Comparison of ENCODE assay signal across 15 mouse cellular contexts in genomic region chr13:111397061-111397460, GRCm38 (mm10).
DNase-seq lines count a peak whose midpoint lies in the region; ATAC-seq lines count a peak whose summit lies in the region.
"Had no signal": no experiment of that assay in that cellular context is flagged by ENCODE, and none has a peak within 500 bp of the region (broad histone marks: within the 10 kb centered on the region; RNA-seq: fewer than 3 reads in every experiment).

No protein-coding gene starts in this region.

- H3K9me3 ChIP-seq in kidney, embryonic 15.5 days (replicated peaks), result no peaks in the 10 kb centered on the region
- H3K9me3 ChIP-seq in midbrain, embryonic 10.5 days (replicated peaks), result no peaks in the 10 kb centered on the region
- no peaks in the 10 kb centered on the region for H3K9me3 ChIP-seq in midbrain, embryonic 13.5 days
- no peaks in the 10 kb centered on the region for H3K9me3 ChIP-seq in intestine, embryonic 15.5 days
- H3K9me3 ChIP-seq: hindbrain, embryonic 10.5 days; midbrain, embryonic 15.5 days had no signal

- no peaks in the 10 kb centered on the region for H3K27me3 ChIP-seq in kidney, embryonic 15.5 days
- no peaks in the 10 kb centered on the region for H3K27me3 ChIP-seq in midbrain, embryonic 10.5 days (ENCODE audit: low read depth, poor library complexity, severe bottlenecking)
- H3K27me3 ChIP-seq in midbrain, embryonic 13.5 days, result no peaks in the 10 kb centered on the region
- no peaks in the 10 kb centered on the region for H3K27me3 ChIP-seq in intestine, embryonic 15.5 days (replicated peaks)
- H3K27me3 ChIP-seq: midbrain, embryonic 15.5 days had no signal

- H3K36me3 ChIP-seq in kidney, embryonic 15.5 days, result no peaks in the 10 kb centered on the region
- H3K36me3 ChIP-seq in midbrain, embryonic 10.5 days, result no peaks in the 10 kb centered on the region
- no peaks in the 10 kb centered on the region for H3K36me3 ChIP-seq in midbrain, embryonic 13.5 days
- H3K36me3 ChIP-seq in intestine, embryonic 15.5 days, result no peaks in the 10 kb centered on the region
- H3K36me3 ChIP-seq: hindbrain, embryonic 10.5 days; midbrain, embryonic 15.5 days had no signal

- ATAC-seq in kidney, embryonic 15.5 days (replicated peaks; ENCODE audit: low FRiP score), result peak; percentile 56
- ATAC-seq in midbrain, embryonic 13.5 days, result no peak
- ATAC-seq in intestine, embryonic 15.5 days, result peak; percentile 22; the same call in 1 of the 2 replicates
- ATAC-seq: activated CD4-positive, CD25-positive, alpha-beta regulatory T cell, adult 4 months; forebrain, postnatal 0 days; midbrain, embryonic 15.5 days had no signal

- no peak for DNase-seq in kidney, adult 18-20 months
- DNase-seq in midbrain, embryonic 10.5 days (ENCODE audit: low spot score), result no peak
- DNase-seq in lung, postnatal 4 days, result peak; percentile 34 to 36
- DNase-seq in cerebellum, adult 18-20 months, result no peak
- no peak for DNase-seq in spleen, adult 12 weeks (ENCODE audit: low spot score)
- DNase-seq: cerebellum, adult 11-12 months; forebrain, postnatal 0 days; gastrocnemius, postnatal 14 days; kidney, adult 2 months had no signal

- peaks cover 17% of the 10 kb centered on the region for H3K4me1 ChIP-seq in kidney, embryonic 15.5 days
- H3K4me1 ChIP-seq in midbrain, embryonic 10.5 days, result peaks cover 14% of the 10 kb centered on the region
- peaks cover 9% of the 10 kb centered on the region for H3K4me1 ChIP-seq in midbrain, embryonic 13.5 days (replicated peaks)
- peaks cover 10% of the 10 kb centered on the region for H3K4me1 ChIP-seq in intestine, embryonic 15.5 days (replicated peaks)

- H3K9ac ChIP-seq in kidney, embryonic 15.5 days, result no peak overlapping the region
- no peak overlapping the region for H3K9ac ChIP-seq in midbrain, embryonic 13.5 days (replicated peaks)
- H3K9ac ChIP-seq in intestine, embryonic 15.5 days, result no peak overlapping the region
- H3K9ac ChIP-seq: forebrain, postnatal 0 days; midbrain, embryonic 15.5 days had no signal

- peak overlapping the region; percentile 22 for H3K4me2 ChIP-seq in kidney, embryonic 15.5 days
- H3K4me2 ChIP-seq in midbrain, embryonic 13.5 days (replicated peaks), result no peak overlapping the region
- peak overlapping the region; percentile 11; the same call in 1 of the 2 replicates for H3K4me2 ChIP-seq in intestine, embryonic 15.5 days (replicated peaks)
- H3K4me2 ChIP-seq: midbrain, embryonic 15.5 days had no signal

- no peak overlapping the region for H3K4me3 ChIP-seq in kidney, embryonic 15.5 days (replicated peaks)
- no peak overlapping the region for H3K4me3 ChIP-seq in midbrain, embryonic 10.5 days
- H3K4me3 ChIP-seq in midbrain, embryonic 13.5 days (replicated peaks), result no peak overlapping the region
- no peak overlapping the region for H3K4me3 ChIP-seq in intestine, embryonic 15.5 days (replicated peaks)
- H3K4me3 ChIP-seq: hindbrain, embryonic 10.5 days; midbrain, embryonic 15.5 days had no signal

- 34% methylated on average over 7 of the region's 7 CpGs for WGBS in kidney, embryonic 15.5 days
- 59% methylated on average over 7 of the region's 7 CpGs for WGBS in midbrain, embryonic 10.5 days
- WGBS in midbrain, embryonic 13.5 days, result 71% methylated on average over 7 of the region's 7 CpGs
- 24% methylated on average over 7 of the region's 7 CpGs for WGBS in intestine, embryonic 15.5 days

- no peak overlapping the region for H3K27ac ChIP-seq in kidney, embryonic 15.5 days
- H3K27ac ChIP-seq in midbrain, embryonic 10.5 days (replicated peaks), result peak overlapping the region; percentile 55; the same call in 1 of the 2 replicates
- H3K27ac ChIP-seq in midbrain, embryonic 13.5 days, result no peak overlapping the region
- H3K27ac ChIP-seq in intestine, embryonic 15.5 days, result peak overlapping the region; percentile 49
- H3K27ac ChIP-seq: midbrain, embryonic 15.5 days had no signal

Comparison
In these comparisons a context has a peak if more than half of its experiments do, and no peak if none do; other contexts are left out.
1. H3K27ac ChIP-seq: peak in midbrain, embryonic 10.5 days (single experiment) and intestine, embryonic 15.5 days (single experiment); none in kidney, embryonic 15.5 days (single experiment) and midbrain, embryonic 13.5 days (single experiment).
2. DNase-seq: peak in lung, postnatal 4 days (2 of 2); none in kidney, adult 18-20 months (single experiment), midbrain, embryonic 10.5 days (single experiment), cerebellum, adult 18-20 months (0 of 2) and spleen, adult 12 weeks (single experiment).